Mouse (Mus musculus): ENCODE data around the gene Plb1. TPM values are rescaled to one million over a fixed set of nuclear protein-coding genes. Genes with fewer than 3 reads are reported as not detected.

The Plb1 gene
- polyA plus RNA-seq, 1 experiment from 2014 or later = 0.14 TPM

- no peaks in the 10 kb centered on the region for H3K36me3 ChIP-seq
- no peaks in the 10 kb centered on the region for H3K4me1 ChIP-seq (replicated peaks)
- no peaks in the 10 kb centered on the region for H3K9me3 ChIP-seq
- no peak overlapping the region for H3K4me3 ChIP-seq (replicated peaks)
- H3K4me2 ChIP-seq = no peak overlapping the region
- no peak for ATAC-seq (ENCODE audit: insufficient number of reproducible peaks, insufficient read depth, low FRiP score, low TSS enrichment, low read depth)
- no peak overlapping the region for H3K9ac ChIP-seq (replicated peaks)
- H3K27me3 ChIP-seq = no peaks in the 10 kb centered on the region
- no peak overlapping the region for H3K27ac ChIP-seq
- 75% methylated on average over 2 of the region's 2 CpGs for WGBS
Measured at GRCm38 (mm10) chr5:32206726-32207125, 25.8 kb upstream of the Plb1 start.

GRCm38 (mm10) chr5:32208460-32208859 lies 24.0 kb upstream of the Plb1 start:
- Histone ChIP-seq H3K4me1 (replicated peaks) (no peaks in the 10 kb centered on the region), H3K4me3 (replicated peaks) (no peak overlapping the region), H3K9me3 (no peaks in the 10 kb centered on the region), H3K36me3 (no peaks in the 10 kb centered on the region), H3K27ac (no peak overlapping the region), H3K9ac (replicated peaks) (no peak overlapping the region), H3K4me2 (no peak overlapping the region), H3K27me3 (no peaks in the 10 kb centered on the region)
- WGBS = 83% methylated on average over 8 of the region's 8 CpGs
- ATAC-seq (ENCODE audit: insufficient number of reproducible peaks, insufficient read depth, low FRiP score, low TSS enrichment, low read depth) = no peak

- Histone ChIP-seq H3K9ac (replicated peaks) (no peak overlapping the region), H3K4me2 (no peak overlapping the region), H3K9me3 (no peaks in the 10 kb centered on the region), H3K27me3 (no peaks in the 10 kb centered on the region), H3K4me3 (replicated peaks) (no peak overlapping the region), H3K36me3 (no peaks in the 10 kb centered on the region), H3K4me1 (replicated peaks) (no peaks in the 10 kb centered on the region), H3K27ac (no peak overlapping the region)
- WGBS = 68% methylated on average over 2 of the region's 2 CpGs
- ATAC-seq (ENCODE audit: insufficient number of reproducible peaks, insufficient read depth, low FRiP score, low TSS enrichment, low read depth) = no peak
Measured at GRCm38 (mm10) chr5:32211011-32211410, 21.5 kb upstream of the Plb1 start.

- Histone ChIP-seq H3K36me3 (no peaks in the 10 kb centered on the region), H3K9me3 (no peaks in the 10 kb centered on the region), H3K9ac (replicated peaks) (no peak overlapping the region), H3K4me1 (replicated peaks) (no peaks in the 10 kb centered on the region), H3K27me3 (no peaks in the 10 kb centered on the region), H3K4me3 (replicated peaks) (no peak overlapping the region), H3K4me2 (no peak overlapping the region), H3K27ac (no peak overlapping the region)
- ATAC-seq (ENCODE audit: insufficient number of reproducible peaks, insufficient read depth, low FRiP score, low TSS enrichment, low read depth) = no peak
- 66% methylated on average over 4 of the region's 4 CpGs for WGBS
Measured at GRCm38 (mm10) chr5:32213746-32214145, 18.8 kb upstream of the Plb1 start.

- Histone ChIP-seq H3K27ac (no peak overlapping the region), H3K9ac (replicated peaks) (no peak overlapping the region), H3K4me2 (no peak overlapping the region), H3K4me3 (replicated peaks) (no peak overlapping the region), H3K27me3 (no peaks in the 10 kb centered on the region), H3K36me3 (no peaks in the 10 kb centered on the region), H3K9me3 (no peaks in the 10 kb centered on the region), H3K4me1 (replicated peaks) (no peaks in the 10 kb centered on the region)
- no peak for ATAC-seq (ENCODE audit: insufficient number of reproducible peaks, insufficient read depth, low FRiP score, low TSS enrichment, low read depth)
- 73% methylated on average over 10 of the region's 10 CpGs for WGBS
Measured at GRCm38 (mm10) chr5:32215510-32215909, 17.0 kb upstream of the Plb1 start.

- 55% methylated on average over 4 of the region's 4 CpGs for WGBS
Measured at GRCm38 (mm10) chr5:32216465-32216864, 16.0 kb upstream of the Plb1 start.

GRCm38 (mm10) chr5:32217477-32217876 lies 15.0 kb upstream of the Plb1 start:
- no peak overlapping the region for H3K27ac ChIP-seq
- no peak overlapping the region for H3K4me2 ChIP-seq
- ATAC-seq (ENCODE audit: insufficient number of reproducible peaks, insufficient read depth, low FRiP score, low TSS enrichment, low read depth) = no peak
- H3K4me3 ChIP-seq (replicated peaks) = no peak overlapping the region
- no peaks in the 10 kb centered on the region for H3K4me1 ChIP-seq (replicated peaks)
- no peaks in the 10 kb centered on the region for H3K9me3 ChIP-seq
- H3K27me3 ChIP-seq = no peaks in the 10 kb centered on the region
- WGBS = 78% methylated on average over 8 of the region's 8 CpGs
- no peak overlapping the region for H3K9ac ChIP-seq (replicated peaks)
- H3K36me3 ChIP-seq = no peaks in the 10 kb centered on the region

More at GRCm38 (mm10) chr5:32216465-32216864, 16.0 kb upstream of the Plb1 start:
- H3K4me2 ChIP-seq = no peak overlapping the region
- H3K27ac ChIP-seq = no peak overlapping the region
- no peaks in the 10 kb centered on the region for H3K36me3 ChIP-seq
- no peak for ATAC-seq (ENCODE audit: insufficient number of reproducible peaks, insufficient read depth, low FRiP score, low TSS enrichment, low read depth)
- no peak overlapping the region for H3K4me3 ChIP-seq (replicated peaks)
- no peaks in the 10 kb centered on the region for H3K9me3 ChIP-seq
- H3K27me3 ChIP-seq = no peaks in the 10 kb centered on the region
- H3K9ac ChIP-seq (replicated peaks) = no peak overlapping the region
- no peaks in the 10 kb centered on the region for H3K4me1 ChIP-seq (replicated peaks)

- WGBS = 44% methylated on average over 4 of the region's 4 CpGs
- no peaks in the 10 kb centered on the region for H3K27me3 ChIP-seq
- H3K27ac ChIP-seq = no peak overlapping the region
- H3K36me3 ChIP-seq = no peaks in the 10 kb centered on the region
- no peak overlapping the region for H3K4me2 ChIP-seq
- H3K4me3 ChIP-seq (replicated peaks) = no peak overlapping the region
- H3K9me3 ChIP-seq = no peaks in the 10 kb centered on the region
- no peaks in the 10 kb centered on the region for H3K4me1 ChIP-seq (replicated peaks)
- H3K9ac ChIP-seq (replicated peaks) = no peak overlapping the region
- no peak for ATAC-seq (ENCODE audit: insufficient number of reproducible peaks, insufficient read depth, low FRiP score, low TSS enrichment, low read depth)
Measured at GRCm38 (mm10) chr5:32230372-32230771, 2.1 kb upstream of the Plb1 start.

- Histone ChIP-seq H3K36me3 (no peaks in the 10 kb centered on the region), H3K4me3 (replicated peaks) (no peak overlapping the region), H3K9me3 (no peaks in the 10 kb centered on the region), H3K4me1 (replicated peaks) (no peaks in the 10 kb centered on the region), H3K27me3 (no peaks in the 10 kb centered on the region), H3K4me2 (no peak overlapping the region), H3K9ac (replicated peaks) (no peak overlapping the region), H3K27ac (no peak overlapping the region)
- 76% methylated on average over 2 of the region's 2 CpGs for WGBS
- ATAC-seq (ENCODE audit: insufficient number of reproducible peaks, insufficient read depth, low FRiP score, low TSS enrichment, low read depth) = no peak
Measured at GRCm38 (mm10) chr5:32239337-32239736, 6.8 kb downstream of the Plb1 start.

GRCm38 (mm10) chr5:32240741-32241140 lies 8.2 kb downstream of the Plb1 start:
- Histone ChIP-seq H3K4me1 (replicated peaks) (no peaks in the 10 kb centered on the region), H3K4me3 (replicated peaks) (no peak overlapping the region), H3K36me3 (no peaks in the 10 kb centered on the region), H3K9me3 (no peaks in the 10 kb centered on the region), H3K4me2 (no peak overlapping the region), H3K27me3 (no peaks in the 10 kb centered on the region), H3K9ac (replicated peaks) (no peak overlapping the region), H3K27ac (no peak overlapping the region)
- no peak for ATAC-seq (ENCODE audit: insufficient number of reproducible peaks, insufficient read depth, low FRiP score, low TSS enrichment, low read depth)
- WGBS = 41% methylated on average over 2 of the region's 2 CpGs

GRCm38 (mm10) chr5:32243286-32243885 lies 10.9 kb downstream of the Plb1 start:
- H3K4me2 ChIP-seq = no peak overlapping the region
- H3K4me1 ChIP-seq (replicated peaks) = no peaks in the 10 kb centered on the region
- H3K36me3 ChIP-seq = no peaks in the 10 kb centered on the region
- no peak overlapping the region for H3K27ac ChIP-seq
- no peak overlapping the region for H3K9ac ChIP-seq (replicated peaks)
- H3K27me3 ChIP-seq = no peaks in the 10 kb centered on the region
- H3K9me3 ChIP-seq = no peaks in the 10 kb centered on the region
- no peak for ATAC-seq (ENCODE audit: insufficient number of reproducible peaks, insufficient read depth, low FRiP score, low TSS enrichment, low read depth)
- WGBS = 90% methylated on average over 7 of the region's 7 CpGs
- no peak overlapping the region for H3K4me3 ChIP-seq (replicated peaks)

- no peaks in the 10 kb centered on the region for H3K9me3 ChIP-seq
- H3K36me3 ChIP-seq = no peaks in the 10 kb centered on the region
- ATAC-seq (ENCODE audit: insufficient number of reproducible peaks, insufficient read depth, low FRiP score, low TSS enrichment, low read depth) = no peak
- no peak overlapping the region for H3K9ac ChIP-seq (replicated peaks)
- no peaks in the 10 kb centered on the region for H3K27me3 ChIP-seq
- no peak overlapping the region for H3K4me3 ChIP-seq (replicated peaks)
- 90% methylated on average over 3 of the region's 3 CpGs for WGBS
- no peak overlapping the region for H3K27ac ChIP-seq
- H3K4me1 ChIP-seq (replicated peaks) = no peaks in the 10 kb centered on the region
- H3K4me2 ChIP-seq = no peak overlapping the region
Measured at GRCm38 (mm10) chr5:32245385-32245784, 12.9 kb downstream of the Plb1 start.
